Mouse (Mus musculus) liver, embryonic 14.5 days (tissue): Measurements from ENCODE around the gene Triobp. TPM values are rescaled to one million over a fixed set of nuclear protein-coding genes. Genes with fewer than 3 reads are reported as not detected.

Source experiments
- ATAC-seq: fragments of 200-750 bp; cut with Nextera tagmentation; 2 replicates; pipeline ENCODE4 v1.8.0; 2017; ENCODE audit warnings: moderate number of reproducible peaks, mild to moderate bottlenecking, moderate library complexity; ENCODE audit not compliant: insufficient read depth
- DNase-seq, 3 experiments: peaks; one replicate each; pipeline ENCODE4 v3.0.0-alpha.2; 2012 to 2013; ENCODE audit warnings: low read depth in 3 of 3, low spot score in 3 of 3
- H3K27ac ChIP-seq: fragments of 300-500 bp; sonication (generic); 2 replicates; pipeline ENCODE4 v1.5.1; 2014; ENCODE audit warnings: moderate library complexity, mild to moderate bottlenecking, control low read depth, inconsistent platforms
- H3K27me3 ChIP-seq: fragments of 300-500 bp; sonication (generic); 2 replicates; pipeline ENCODE4 v1.6.1; 2014; ENCODE audit warnings: mild to moderate bottlenecking, low read length, moderate library complexity; ENCODE audit not compliant: control insufficient read depth, insufficient read depth
- H3K36me3 ChIP-seq: fragments of 300-500 bp; sonication (generic); replicated peaks from 2 replicates; pipeline ENCODE4 v1.6.1; 2014; ENCODE audit warnings: low read depth; ENCODE audit not compliant: control insufficient read depth, insufficient read depth
- H3K4me1 ChIP-seq, 2 experiments: fragments of 200-500 bp in 1 of 2; fragments of 300-500 bp in 1 of 2; sonication (generic) in 1 of 2; replicated peaks; 2 replicates each; pipeline ENCODE4 v1.6.1; 2012 to 2014; ENCODE audit warnings: antibody characterized with exemption in 1 of 2, inconsistent platforms in 1 of 2, low read length in 1 of 2; ENCODE audit not compliant: control insufficient read depth in 2 of 2, insufficient read depth in 2 of 2
- H3K4me2 ChIP-seq: fragments of 300-500 bp; sonication (generic); 2 replicates; pipeline ENCODE4 v1.6.1; 2014; ENCODE audit warnings: low read depth, mild to moderate bottlenecking, control low read depth, moderate library complexity
- H3K4me3 ChIP-seq, 2 experiments: fragments of 200-500 bp in 1 of 2; fragments of 300-500 bp in 1 of 2; sonication (generic) in 1 of 2; 2 replicates each; pipeline ENCODE4 v1.5.1; 2012 to 2014; ENCODE audit warnings: low read depth in 2 of 2, low read length in 2 of 2, mild to moderate bottlenecking in 2 of 2, control low read depth in 1 of 2, inconsistent platforms in 1 of 2, moderate library complexity in 1 of 2; ENCODE audit not compliant: insufficient read depth in 1 of 2
- H3K9ac ChIP-seq: fragments of 300-500 bp; sonication (generic); replicated peaks from 2 replicates; pipeline ENCODE4 v1.6.1; 2014; ENCODE audit warnings: mild to moderate bottlenecking, control low read depth, moderate library complexity
- H3K9me3 ChIP-seq: fragments of 300-500 bp; sonication (generic); 2 replicates; pipeline ENCODE4 v1.6.1; 2016; ENCODE audit warnings: low read length, mixed read lengths; ENCODE audit not compliant: control insufficient read depth
- CTCF ChIP-seq: IDR thresholded peaks from 2 replicates; pipeline ENCODE4 v1.5.1; 2016; ENCODE audit warnings: antibody characterized with exemption, low read depth, control low read depth
- EP300 ChIP-seq: IDR thresholded peaks from 2 replicates; pipeline ENCODE4 v1.6.1; 2016; ENCODE audit warnings: antibody characterized with exemption, low read depth
- WGBS: fragments of 180-500 bp; shearing (Covaris S2); extraction: QIAGEN DNeasy Blood & Tissue Kit; methylation state at CpG from one replicate; pipeline ENCODE4 v1.1.7; 2014; ENCODE audit not compliant: insufficient replicate concordance; 5-methylcytosine and 5-hydroxymethylcytosine counted together
- polyA plus RNA-seq, 2 experiments: library from polyadenylated mRNA; depleted of rRNA in 1 of 2; stranded (reverse) in 1 of 2; unstranded in 1 of 2; fragments of >200 nt; fragmentation: Nextera tagmentation in 1 of 2; extraction: Ambion mirVana in 1 of 2; gene quantifications; 2 replicates each; pipeline versions ENCODE4 v1.2.1 to v1.2.3; 2012 to 2014

The Triobp gene
- polyA plus RNA-seq, 2 experiments = 12.3 to 17.0 TPM

- DNase-seq (peak; percentile 78 to 82 (median 80)), ATAC-seq (peak; percentile 75)
- H3K9ac ChIP-seq = peak overlapping the region; percentile 75
- H3K36me3 ChIP-seq = peaks cover 2% of the 10 kb centered on the region; the same call in 1 of the 2 replicates
- peak overlapping the region; percentile 98 for H3K27ac ChIP-seq
- peak overlapping the region; percentile 91 for H3K4me2 ChIP-seq
- 9% methylated on average over 6 of the region's 6 CpGs for WGBS
- H3K27me3 ChIP-seq = no peaks in the 10 kb centered on the region
- H3K4me3 ChIP-seq = peak overlapping the region; percentile 51 to 59
- H3K9me3 ChIP-seq = no peaks in the 10 kb centered on the region
- TF ChIP-seq EP300 (peak; percentile 57), CTCF (no peak)
- H3K4me1 ChIP-seq = peaks cover 64 to 67% of the 10 kb centered on the region in 2 experiments
These were observed 23.9 kb upstream of the Triobp start for GRCm38 (mm10) chr15:78923585-78923984.

GRCm38 (mm10) chr15:78925129-78925528 lies 22.4 kb upstream of the Triobp start:
- Histone ChIP-seq H3K4me3 (no peak overlapping the region), H3K4me1 (peaks cover 65 to 68% of the 10 kb centered on the region in 2 experiments), H3K9ac (no peak overlapping the region; the same call in 1 of the 2 replicates), H3K4me2 (peak overlapping the region; percentile 75; the same call in 1 of the 2 replicates), H3K36me3 (no peaks in the 10 kb centered on the region; the same call in 1 of the 2 replicates), H3K27ac (peak overlapping the region; percentile 98), H3K9me3 (no peaks in the 10 kb centered on the region), H3K27me3 (no peaks in the 10 kb centered on the region)
- no peak for ATAC-seq
- no peak for DNase-seq
- WGBS = 59% methylated on average over 8 of the region's 8 CpGs
- TF ChIP-seq EP300 (no peak), CTCF (no peak)

GRCm38 (mm10) chr15:78926021-78926919 lies 21.3 kb upstream of the Triobp start, which contains the start of gene Lgals1:
Gene Lgals1, plus strand, starts transcription at chr15:78926725.
- 6% methylated on average over 20 of the region's 20 CpGs for WGBS
- no peak for TF ChIP-seq CTCF
- TF ChIP-seq EP300 = no peak
- Histone ChIP-seq H3K4me1 (peaks cover 65 to 67% of the 10 kb centered on the region in 2 experiments), H3K4me3 (peak within 1 kb of the TSS; percentile 66 to 77), H3K27me3 (no peaks in the 10 kb centered on the region), H3K36me3 (no peaks in the 10 kb centered on the region; the same call in 1 of the 2 replicates), H3K4me2 (peak within 1 kb of the TSS; percentile 75), H3K9ac (peak within 1 kb of the TSS; percentile 49), H3K9me3 (no peaks in the 10 kb centered on the region), H3K27ac (peak within 1 kb of the TSS; percentile 98)
- ATAC-seq (peak; percentile 39), DNase-seq (peak; percentile 65 to 76 (median 74))

- Histone ChIP-seq H3K27me3 (no peaks in the 10 kb centered on the region), H3K9ac (peak overlapping the region; percentile 49), H3K4me3 (peak overlapping the region; percentile 66 to 77), H3K27ac (peak overlapping the region; percentile 10), H3K4me1 (peaks cover 58 to 60% of the 10 kb centered on the region in 2 experiments), H3K36me3 (no peaks in the 10 kb centered on the region; the same call in 1 of the 2 replicates), H3K9me3 (no peaks in the 10 kb centered on the region), H3K4me2 (peak overlapping the region; percentile 75)
- WGBS = 6% methylated on average over 15 of the region's 15 CpGs
- ATAC-seq = no peak
- no peak for DNase-seq
- TF ChIP-seq CTCF (no peak), EP300 (no peak)
These were observed 20.3 kb upstream of the Triobp start for GRCm38 (mm10) chr15:78927021-78927787.
